Mouse (Mus musculus) lung, postnatal 0 days (tissue): ENCODE data around the gene Pigb. TPM values are rescaled to one million over a fixed set of nuclear protein-coding genes. Genes with fewer than 3 reads are reported as not detected.

Experiments used
- ATAC-seq: fragments of 200-750 bp; cut with Nextera tagmentation; 2 replicates; pipeline ENCODE4 v1.8.0; 2017; ENCODE audit warnings: moderate library complexity
- DNase-seq: peaks from one replicate; pipeline ENCODE4 v3.0.0-alpha.2; 2016; ENCODE audit warnings: low spot score
- H3K27ac ChIP-seq: fragments of 300-500 bp; sonication (generic); 2 replicates; pipeline ENCODE4 v1.5.1; 2014; ENCODE audit warnings: antibody characterized with exemption, mild to moderate bottlenecking, low read length, mixed read lengths
- H3K27me3 ChIP-seq: fragments of 300-500 bp; sonication (generic); replicated peaks from 2 replicates; pipeline ENCODE4 v1.6.1; 2014; ENCODE audit warnings: low read length, mixed read lengths; ENCODE audit not compliant: insufficient read depth
- H3K36me3 ChIP-seq: fragments of 300-500 bp; sonication (generic); 2 replicates; pipeline ENCODE4 v1.6.1; 2014; ENCODE audit warnings: low read length, mixed read lengths; ENCODE audit not compliant: insufficient read depth
- H3K4me1 ChIP-seq: fragments of 300-500 bp; sonication (generic); 2 replicates; pipeline ENCODE4 v1.6.1; 2014; ENCODE audit warnings: antibody characterized with exemption, low read depth, low read length, mixed read lengths; ENCODE audit not compliant: insufficient read depth
- H3K4me2 ChIP-seq: fragments of 300-500 bp; sonication (generic); replicated peaks from 2 replicates; pipeline ENCODE4 v1.6.1; 2014; ENCODE audit warnings: low read depth, mild to moderate bottlenecking, low read length, moderate library complexity, mixed read lengths
- H3K4me3 ChIP-seq: fragments of 300-500 bp; sonication (generic); 2 replicates; pipeline ENCODE4 v1.5.1; 2014; ENCODE audit warnings: low read depth, low read length
- H3K9ac ChIP-seq: fragments of 300-500 bp; sonication (generic); replicated peaks from 2 replicates; pipeline ENCODE4 v1.6.1; 2014; ENCODE audit warnings: low read depth, mild to moderate bottlenecking
- H3K9me3 ChIP-seq: fragments of 300-500 bp; sonication (generic); 2 replicates; pipeline ENCODE4 v1.6.1; 2016; ENCODE audit warnings: low read length, mixed read lengths
- CTCF ChIP-seq: IDR thresholded peaks from 2 replicates; pipeline ENCODE4 v1.5.1; 2016; ENCODE audit warnings: antibody characterized with exemption, mild to moderate bottlenecking
- EP300 ChIP-seq: IDR thresholded peaks from 2 replicates; pipeline ENCODE4 v1.6.1; 2016; ENCODE audit warnings: antibody characterized with exemption, mild to moderate bottlenecking, control low read depth
- WGBS: fragments of 180-500 bp; shearing (Covaris S2); extraction: QIAGEN DNeasy Blood & Tissue Kit; methylation state at CpG from one replicate; pipeline ENCODE4 v1.1.7; 2014; 5-methylcytosine and 5-hydroxymethylcytosine counted together
- polyA plus RNA-seq: library from polyadenylated mRNA; unstranded; fragments of >200 nt; fragmentation: Nextera tagmentation; extraction: Ambion mirVana; gene quantifications from 2 replicates; pipeline ENCODE4 v1.2.1, GENCODE M21; 2015

The Pigb gene
- polyA plus RNA-seq: 5.5 and 6.5 TPM in 2 replicates

GRCm38 (mm10) chr9:73040080-73040479, at the start of gene Pigb:
Pigb (minus strand) TSS chr9:73040378.
- H3K36me3 ChIP-seq: no peaks in the 10 kb centered on the region
- ATAC-seq (no peak), DNase-seq (no peak)

GRCm38 (mm10) chr9:73089222-73089920, 49.2 kb upstream of the Pigb start:
- Histone ChIP-seq H3K4me2 (peak overlapping the region; percentile 25; the same call in 1 of the 2 replicates), H3K27ac (peak overlapping the region; percentile 69), H3K9ac (no peak overlapping the region), H3K9me3 (no peaks in the 10 kb centered on the region), H3K4me1 (0 out of 2 replicates have a peak, but pooled peaks cover 3% of the 10 kb centered on the region), H3K4me3 (no peak overlapping the region), H3K36me3 (no peaks in the 10 kb centered on the region; the same call in 1 of the 2 replicates), H3K27me3 (no peaks in the 10 kb centered on the region)
- 40% methylated on average over 16 of the region's 16 CpGs for WGBS
- DNase-seq: peak; percentile 94
- TF ChIP-seq EP300 (peak; percentile 80), CTCF (no peak)
- peak; percentile 89 for ATAC-seq

More at GRCm38 (mm10) chr9:73040080-73040479, at the start of gene Pigb:
- H3K9me3 ChIP-seq: no peaks in the 10 kb centered on the region
- peak within 1 kb of the TSS; percentile 77 for H3K4me3 ChIP-seq
- H3K4me2 ChIP-seq: peak within 1 kb of the TSS; percentile 75
- WGBS: 28% methylated on average over 6 of the region's 6 CpGs
- H3K4me1 ChIP-seq: peaks cover 14% of the 10 kb centered on the region
- no peaks in the 10 kb centered on the region for H3K27me3 ChIP-seq
- H3K27ac ChIP-seq: peak within 1 kb of the TSS; percentile 76
- H3K9ac ChIP-seq: peak within 1 kb of the TSS; percentile 74
- TF ChIP-seq EP300 (no peak), CTCF (no peak)

GRCm38 (mm10) chr9:73087581-73087980, 47.4 kb upstream of the Pigb start:
- 52% methylated on average over 5 of the region's 5 CpGs for WGBS
- Histone ChIP-seq H3K27me3 (no peaks in the 10 kb centered on the region), H3K4me2 (no peak overlapping the region), H3K27ac (0 out of 2 replicates have a peak overlapping the region, but pooled peaks have one; percentile 69), H3K4me1 (0 out of 2 replicates have a peak, but pooled peaks cover 3% of the 10 kb centered on the region), H3K9ac (no peak overlapping the region), H3K36me3 (no peaks in the 10 kb centered on the region; the same call in 1 of the 2 replicates), H3K9me3 (no peaks in the 10 kb centered on the region), H3K4me3 (no peak overlapping the region)
- TF ChIP-seq CTCF (no peak), EP300 (no peak)
- DNase-seq (no peak), ATAC-seq (no peak)

- Histone ChIP-seq H3K4me3 (no peak overlapping the region), H3K36me3 (no peaks in the 10 kb centered on the region; the same call in 1 of the 2 replicates), H3K9me3 (no peaks in the 10 kb centered on the region), H3K27ac (peak overlapping the region; percentile 43; the same call in 1 of the 2 replicates), H3K9ac (no peak overlapping the region), H3K4me2 (0 out of 2 replicates have a peak overlapping the region, but pooled peaks have one; percentile 11), H3K4me1 (0 out of 2 replicates have a peak, but pooled peaks cover 3% of the 10 kb centered on the region), H3K27me3 (no peaks in the 10 kb centered on the region)
- TF ChIP-seq CTCF (no peak), EP300 (no peak)
- ATAC-seq (no peak), DNase-seq (peak; percentile 40)
- 56% methylated on average over 8 of the region's 8 CpGs for WGBS
These were observed 46.9 kb upstream of the Pigb start for GRCm38 (mm10) chr9:73087121-73087520.

- Histone ChIP-seq H3K9ac (no peak overlapping the region), H3K9me3 (no peaks in the 10 kb centered on the region), H3K4me1 (0 out of 2 replicates have a peak, but pooled peaks cover 3% of the 10 kb centered on the region), H3K4me3 (no peak overlapping the region), H3K27ac (no peak overlapping the region), H3K27me3 (no peaks in the 10 kb centered on the region), H3K36me3 (no peaks in the 10 kb centered on the region; the same call in 1 of the 2 replicates), H3K4me2 (no peak overlapping the region)
- ATAC-seq: 0 out of 2 replicates have a peak, but pooled peaks have one; percentile 8
- no peak for TF ChIP-seq CTCF
- peak; percentile 35; the same call in 1 of the 2 replicates for TF ChIP-seq EP300
- 36% methylated on average over 6 of the region's 6 CpGs for WGBS
- DNase-seq: peak; percentile 68
These were observed 45.7 kb upstream of the Pigb start for GRCm38 (mm10) chr9:73085845-73086244.

- H3K4me3 ChIP-seq: no peak overlapping the region
- TF ChIP-seq CTCF (no peak), EP300 (no peak)
- no peak overlapping the region for H3K9ac ChIP-seq
- H3K27ac ChIP-seq: no peak overlapping the region
- H3K36me3 ChIP-seq: no peaks in the 10 kb centered on the region; the same call in 1 of the 2 replicates
- no peak overlapping the region for H3K4me2 ChIP-seq
- no peaks in the 10 kb centered on the region for H3K27me3 ChIP-seq
- H3K4me1 ChIP-seq: 0 out of 2 replicates have a peak, but pooled peaks cover 3% of the 10 kb centered on the region
- no peaks in the 10 kb centered on the region for H3K9me3 ChIP-seq
- WGBS: 55% methylated on average over 6 of the region's 6 CpGs
- ATAC-seq (no peak), DNase-seq (no peak)
These were observed 43.8 kb upstream of the Pigb start for GRCm38 (mm10) chr9:73083956-73084355.
